Mouse (Mus musculus): ENCODE measurements around the gene Snf8. TPM values are rescaled to one million over a fixed set of nuclear protein-coding genes. Genes with fewer than 3 reads are reported as not detected.

The Snf8 gene
- total and polyA plus RNA-seq, 3 experiments: 48.4 to 154 (median 62.3) TPM

DNA sequence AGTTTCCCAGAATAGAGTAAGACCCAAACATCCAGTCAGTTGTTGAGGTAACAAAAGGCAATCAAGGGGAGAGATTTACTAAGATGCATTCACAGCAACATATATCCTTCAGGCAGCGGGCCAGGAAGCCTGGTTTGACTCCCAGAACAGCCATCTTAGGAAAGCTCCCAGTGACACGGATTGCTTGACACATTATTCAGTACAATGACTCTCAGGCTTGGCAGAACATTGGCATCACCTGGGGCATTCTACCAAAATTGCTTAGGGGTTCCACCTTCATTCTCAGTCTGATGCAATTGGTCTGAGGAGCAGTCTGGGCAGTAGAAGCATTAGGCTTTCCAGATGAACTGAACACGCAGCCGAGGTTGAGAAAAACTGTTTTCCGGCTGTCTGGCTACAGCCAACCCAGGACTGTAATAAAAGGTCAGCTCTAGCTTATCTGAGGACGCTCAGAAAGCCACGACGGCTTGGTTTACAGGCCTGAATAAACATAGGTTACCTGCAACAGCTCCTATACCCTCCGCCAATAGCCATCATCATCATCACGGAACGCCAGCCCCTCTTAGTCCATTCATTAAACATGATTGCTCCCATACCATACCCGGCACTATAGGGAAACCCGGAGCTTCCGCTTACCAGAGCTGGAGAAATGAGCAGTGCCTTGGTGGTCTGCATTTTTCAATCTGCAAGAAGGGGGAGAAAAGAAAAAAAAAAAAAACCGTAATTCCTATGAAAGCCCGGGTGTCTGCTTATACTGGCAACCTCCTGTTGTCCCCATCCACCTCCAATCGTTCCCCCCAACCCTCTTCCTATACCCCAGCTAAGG is 39.9 kb downstream of the Snf8 start:
- no peak for DNase-seq (ENCODE audit: low spot score)
- Histone ChIP-seq H3K36me3 (replicated peaks) (peaks cover 44% of the 10 kb centered on the region), H3K4me3 (ENCODE audit: low read depth, low read length) (peak overlapping the region; percentile 90), H3K4me1 (ENCODE audit: insufficient read depth, low read depth, low read length) (peaks cover 48% of the 10 kb centered on the region), H3K9me3 (replicated peaks) (no peaks in the 10 kb centered on the region), H3K27me3 (ENCODE audit: insufficient read depth, low read length) (no peaks in the 10 kb centered on the region)
- ATAC-seq (ENCODE audit: extremely low read depth, insufficient number of reproducible peaks, low FRiP score, poor library complexity, severe bottlenecking): no peak
- TF ChIP-seq GATA2 (IDR thresholded peaks at IDR 0.05; ENCODE audit: borderline replicate concordance, low read depth, low read length): no peak
- no peak for TF ChIP-seq GATA1 (IDR thresholded peaks at IDR 0.05; ENCODE audit: borderline replicate concordance, low read length)
- no peak for TF ChIP-seq CTCF (IDR thresholded peaks at IDR 0.05; ENCODE audit: low read depth, low read length)

DNA sequence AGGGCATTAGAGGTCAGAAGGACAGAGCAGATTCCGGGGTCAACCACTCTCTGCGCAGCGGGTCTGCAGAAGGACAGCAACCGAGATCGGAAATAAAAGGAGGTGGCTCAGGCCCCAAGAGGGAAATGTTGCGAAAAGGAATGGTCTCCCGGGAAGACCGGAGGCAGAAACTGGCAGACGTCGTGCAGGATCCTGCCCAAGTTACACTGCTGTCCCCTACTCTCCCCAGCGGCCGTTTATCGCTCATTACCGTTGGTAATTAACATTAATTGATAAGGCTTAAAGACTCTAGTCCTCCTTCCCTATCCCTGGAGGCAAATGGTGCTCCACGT is 40.5 kb downstream of the Snf8 start:
- Histone ChIP-seq H3K27me3 (ENCODE audit: insufficient read depth, low read length) (no peaks in the 10 kb centered on the region), H3K4me1 (ENCODE audit: insufficient read depth, low read depth, low read length) (peaks cover 48% of the 10 kb centered on the region), H3K9me3 (replicated peaks) (no peaks in the 10 kb centered on the region), H3K4me3 (ENCODE audit: low read depth, low read length) (peak overlapping the region; percentile 90), H3K36me3 (replicated peaks) (peaks cover 38% of the 10 kb centered on the region)
- TF ChIP-seq GATA1 (IDR thresholded peaks at IDR 0.05; ENCODE audit: borderline replicate concordance, low read length) (no peak), POLR2AphosphoS5 (IDR thresholded peaks at IDR 0.05; ENCODE audit: insufficient replicate concordance, low read depth, low read length) (no peak), GATA2 (IDR thresholded peaks at IDR 0.05; ENCODE audit: borderline replicate concordance, low read depth, low read length) (no peak), TAL1 (conservative IDR thresholded peaks at IDR 0.05; ENCODE audit: low read depth, low read length) (no peak), CTCF (IDR thresholded peaks at IDR 0.05; ENCODE audit: low read depth, low read length) (no peak)
- DNase-seq (ENCODE audit: low spot score) (no peak), ATAC-seq (ENCODE audit: extremely low read depth, insufficient number of reproducible peaks, low FRiP score, poor library complexity, severe bottlenecking) (no peak)

DNA sequence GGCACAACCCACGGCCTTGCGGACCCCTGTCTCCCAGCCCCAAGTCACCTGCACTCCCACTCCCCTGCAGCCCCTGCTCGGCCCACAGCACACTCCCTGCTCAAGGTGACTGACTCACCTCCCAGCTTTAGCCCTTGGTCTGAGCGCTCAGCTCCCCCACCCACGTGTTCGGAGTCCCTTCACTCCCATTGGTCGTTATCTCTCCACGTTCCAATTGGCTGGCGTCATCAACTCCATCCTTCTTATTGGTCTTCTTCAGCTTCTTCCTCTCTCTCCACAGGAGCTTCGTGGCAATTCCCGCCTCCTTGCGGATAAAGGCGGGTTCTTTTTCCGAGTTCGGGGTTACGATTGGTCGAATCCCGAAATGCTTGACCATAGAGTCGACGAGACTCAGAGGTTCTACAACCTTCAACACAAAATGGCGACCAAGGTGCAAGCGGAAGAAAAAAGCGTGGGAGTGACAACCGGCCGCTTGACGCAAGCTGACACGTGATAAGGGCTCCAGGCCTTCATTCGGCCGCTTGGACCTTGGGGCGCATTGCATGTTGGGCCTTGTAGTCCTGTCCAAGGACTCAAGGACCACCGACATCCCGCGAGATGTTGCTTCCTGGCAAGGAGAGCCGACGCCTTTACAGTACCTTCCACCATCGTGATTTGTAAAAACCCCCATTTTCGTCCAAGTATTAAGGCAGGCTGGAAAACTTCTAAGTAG is 41.0 kb downstream of the Snf8 start, which contains the start of gene Atp5g1:
Gene Atp5g1, minus strand, starts transcription at position 162 of the 712 bp plus-strand sequence.
- peak; percentile 94 for ATAC-seq (ENCODE audit: extremely low read depth, insufficient number of reproducible peaks, low FRiP score, poor library complexity, severe bottlenecking)

DNA sequence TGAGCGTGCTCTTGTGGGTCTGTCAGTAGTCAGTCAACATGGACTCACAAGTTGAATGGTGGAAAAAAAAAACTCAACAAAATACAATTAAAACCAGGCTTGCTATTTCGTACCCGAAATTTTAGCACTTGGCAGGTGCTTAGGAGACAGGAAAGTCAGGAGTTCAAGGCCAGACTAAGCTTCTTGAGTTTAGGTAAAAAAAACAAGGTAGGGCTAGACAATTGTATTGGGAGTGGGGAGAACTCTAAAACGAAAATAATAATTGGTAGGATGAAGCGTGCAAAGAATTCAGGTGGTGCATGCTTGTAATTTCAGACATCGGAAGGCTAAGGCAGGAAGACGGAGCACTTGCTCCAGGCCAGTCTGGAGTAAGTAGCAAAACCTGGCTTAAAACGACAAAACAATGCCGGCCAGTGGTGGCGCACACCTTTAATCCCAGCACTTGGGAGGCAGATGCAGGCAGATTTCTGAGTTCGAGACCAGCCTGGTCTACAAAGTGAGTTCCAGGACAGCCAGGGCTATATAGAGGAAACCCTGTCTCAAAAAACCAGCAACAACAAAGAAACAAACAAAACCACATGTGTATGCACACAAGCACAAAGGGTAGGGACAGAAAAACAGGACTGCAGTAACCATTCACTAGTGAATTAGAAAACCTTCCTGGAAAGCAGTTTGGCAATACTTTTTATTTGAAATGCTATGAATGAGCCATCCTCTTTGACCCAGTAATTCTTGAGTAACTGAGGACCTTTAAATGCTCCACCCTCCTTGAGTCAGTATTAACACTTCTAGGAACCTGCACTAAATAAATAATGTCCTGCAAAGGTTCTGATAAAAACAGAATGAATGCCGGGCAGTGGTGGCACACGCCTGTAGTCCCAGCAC is 41.8 kb downstream of the Snf8 start:
- ATAC-seq (ENCODE audit: extremely low read depth, insufficient number of reproducible peaks, low FRiP score, poor library complexity, severe bottlenecking) (no peak), DNase-seq (ENCODE audit: low spot score) (no peak)
- H3K9me3 ChIP-seq (replicated peaks): no peaks in the 10 kb centered on the region
- H3K36me3 ChIP-seq (replicated peaks): peaks cover 25% of the 10 kb centered on the region
- peaks cover 39% of the 10 kb centered on the region for H3K4me1 ChIP-seq (ENCODE audit: insufficient read depth, low read depth, low read length)
- H3K4me3 ChIP-seq (ENCODE audit: low read depth, low read length): peak overlapping the region; percentile 90; the same call in 1 of the 2 replicates
- TF ChIP-seq POLR2AphosphoS5 (IDR thresholded peaks at IDR 0.05; ENCODE audit: insufficient replicate concordance, low read depth, low read length) (no peak), CTCF (IDR thresholded peaks at IDR 0.05; ENCODE audit: low read depth, low read length) (no peak), TAL1 (conservative IDR thresholded peaks at IDR 0.05; ENCODE audit: low read depth, low read length) (no peak), GATA2 (IDR thresholded peaks at IDR 0.05; ENCODE audit: borderline replicate concordance, low read depth, low read length) (no peak), GATA1 (IDR thresholded peaks at IDR 0.05; ENCODE audit: borderline replicate concordance, low read length) (no peak)
- peaks cover 3% of the 10 kb centered on the region; the same call in 1 of the 2 replicates for H3K27me3 ChIP-seq (ENCODE audit: insufficient read depth, low read length)

More for the DNA sequence above, 41.0 kb downstream of the Snf8 start, which contains the start of gene Atp5g1:
- Histone ChIP-seq H3K4me3 (ENCODE audit: low read depth, low read length) (peak within 1 kb of the TSS; percentile 90), H3K27me3 (ENCODE audit: insufficient read depth, low read length) (peaks cover 1% of the 10 kb centered on the region; the same call in 1 of the 2 replicates), H3K9me3 (replicated peaks) (no peaks in the 10 kb centered on the region), H3K36me3 (replicated peaks) (peaks cover 33% of the 10 kb centered on the region), H3K4me1 (ENCODE audit: insufficient read depth, low read depth, low read length) (peaks cover 44% of the 10 kb centered on the region)
- DNase-seq (ENCODE audit: low spot score): peak; percentile 88
- TF ChIP-seq POLR2AphosphoS5 (IDR thresholded peaks at IDR 0.05; ENCODE audit: insufficient replicate concordance, low read depth, low read length) (0 out of 2 replicates have a peak, but pooled peaks have one; percentile 63), GATA1 (IDR thresholded peaks at IDR 0.05; ENCODE audit: borderline replicate concordance, low read length) (no peak)

DNA sequence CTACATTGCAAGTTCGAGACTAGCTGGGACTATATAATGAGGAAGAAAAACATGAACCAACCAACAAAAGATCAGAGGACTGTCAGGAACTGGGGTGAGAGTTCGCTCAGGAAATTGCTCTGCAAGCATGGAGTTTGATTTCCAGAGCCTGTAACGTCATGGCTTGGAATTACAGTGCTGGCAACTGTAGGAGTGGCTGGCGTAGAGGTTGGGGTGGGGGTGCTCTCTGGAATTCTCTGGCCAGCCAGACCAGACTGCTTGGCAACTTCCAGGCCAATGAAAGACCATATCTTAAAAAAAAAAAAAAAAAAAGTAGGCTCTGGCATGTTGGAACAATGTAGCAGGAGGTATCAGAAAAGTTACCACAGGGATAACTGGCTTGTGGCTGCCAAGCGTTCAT is 46.1 kb downstream of the Snf8 start:
- peaks cover 19% of the 10 kb centered on the region; the same call in 1 of the 2 replicates for H3K4me1 ChIP-seq (ENCODE audit: insufficient read depth, low read depth, low read length)
- ATAC-seq (ENCODE audit: extremely low read depth, insufficient number of reproducible peaks, low FRiP score, poor library complexity, severe bottlenecking) (no peak), DNase-seq (ENCODE audit: low spot score) (no peak)
- H3K27me3 ChIP-seq (ENCODE audit: insufficient read depth, low read length): peaks cover 18% of the 10 kb centered on the region
- no peaks in the 10 kb centered on the region for H3K9me3 ChIP-seq (replicated peaks)
- no peak for TF ChIP-seq TAL1 (conservative IDR thresholded peaks at IDR 0.05; ENCODE audit: low read depth, low read length)
- no peak for TF ChIP-seq POLR2AphosphoS5 (IDR thresholded peaks at IDR 0.05; ENCODE audit: insufficient replicate concordance, low read depth, low read length)
- no peak for TF ChIP-seq GATA2 (IDR thresholded peaks at IDR 0.05; ENCODE audit: borderline replicate concordance, low read depth, low read length)
- no peak for TF ChIP-seq GATA1 (IDR thresholded peaks at IDR 0.05; ENCODE audit: borderline replicate concordance, low read length)
- TF ChIP-seq CTCF (IDR thresholded peaks at IDR 0.05; ENCODE audit: low read depth, low read length): no peak
- H3K4me3 ChIP-seq (ENCODE audit: low read depth, low read length): no peak overlapping the region
- no peaks in the 10 kb centered on the region for H3K36me3 ChIP-seq (replicated peaks)
